In genomic region chr17:35999356-35999755, GRCm38 (mm10) we compare ENCODE assay signal across 12 mouse cellular contexts. TPM values are rescaled to one million over a fixed set of nuclear protein-coding genes. Genes with fewer than 3 reads are reported as not detected.
DNase-seq lines count a peak whose midpoint lies in the region; ATAC-seq and TF ChIP-seq lines count a peak whose summit lies in the region.
"Had no signal": no experiment of that assay in that cellular context is flagged by ENCODE, and none has a peak within 500 bp of the region (broad histone marks: within the 10 kb centered on the region; RNA-seq: fewer than 3 reads in every experiment).

No protein-coding gene starts in this region.

- no peak for TF ChIP-seq CTCF in lung, adult 2 months (IDR thresholded peaks at IDR 0.05; ENCODE audit: insufficient read depth, low read length)
- no peak for TF ChIP-seq CTCF in stomach, postnatal 0 days (IDR thresholded peaks at IDR 0.05; ENCODE audit: low read depth)

- peak; percentile 39 for DNase-seq in lung, postnatal 36 days
- DNase-seq in lung, adult 2 months: no peak
- no peak for DNase-seq in liver, embryonic 13.5 days
- DNase-seq in spleen, adult 18-20 months: peak; percentile 50 to 59
- DNase-seq in kidney, postnatal 14 days: no peak
- no peak for DNase-seq in stomach, postnatal 0 days (ENCODE audit: low spot score)
- DNase-seq in Muller cell, postnatal 12 days (ENCODE audit: inconsistent ontology term): no peak
- DNase-seq: heart, adult 11 months; kidney, postnatal 25 days had no signal

- no peak for TF ChIP-seq POLR2A in lung, adult 2 months (IDR thresholded peaks at IDR 0.05; ENCODE audit: borderline replicate concordance, extremely low read depth, low read depth, low read length)

- peaks cover 34% of the 10 kb centered on the region for H3K36me3 ChIP-seq in liver, embryonic 13.5 days
- H3K36me3 ChIP-seq in midbrain, embryonic 13.5 days: peaks cover 2% of the 10 kb centered on the region; the same call in 1 of the 2 replicates
- H3K36me3 ChIP-seq in stomach, postnatal 0 days (ENCODE audit: control insufficient read depth, insufficient read depth, low read length): no peaks in the 10 kb centered on the region
- H3K36me3 ChIP-seq: hindbrain, embryonic 15.5 days; lung, embryonic 15.5 days had no signal

- peak overlapping the region; percentile 58 for H3K4me2 ChIP-seq in liver, embryonic 13.5 days
- no peak overlapping the region for H3K4me2 ChIP-seq in midbrain, embryonic 13.5 days (replicated peaks)
- no peak overlapping the region for H3K4me2 ChIP-seq in stomach, postnatal 0 days (replicated peaks; ENCODE audit: low read depth)
- H3K4me2 ChIP-seq: hindbrain, embryonic 15.5 days; lung, embryonic 15.5 days had no signal

- ATAC-seq in liver, embryonic 13.5 days (ENCODE audit: low read depth): no peak
- ATAC-seq in midbrain, embryonic 13.5 days: no peak
- no peak for ATAC-seq in stomach, postnatal 0 days (ENCODE audit: low FRiP score, low TSS enrichment)

- peak overlapping the region; percentile 64 for H3K27ac ChIP-seq in liver, embryonic 13.5 days
- no peak overlapping the region for H3K27ac ChIP-seq in midbrain, embryonic 13.5 days
- H3K27ac ChIP-seq in stomach, postnatal 0 days (replicated peaks): no peak overlapping the region
- H3K27ac ChIP-seq: hindbrain, embryonic 15.5 days; lung, embryonic 15.5 days had no signal

- 68% methylated on average over 7 of the region's 7 CpGs for WGBS in lung, adult 2 months
- 48% methylated on average over 7 of the region's 7 CpGs for WGBS in liver, embryonic 13.5 days (ENCODE audit: insufficient replicate concordance)
- 89% methylated on average over 7 of the region's 7 CpGs for WGBS in midbrain, embryonic 13.5 days
- 75% methylated on average over 7 of the region's 7 CpGs for WGBS in stomach, postnatal 0 days

- no peaks in the 10 kb centered on the region for H3K27me3 ChIP-seq in liver, embryonic 13.5 days
- no peaks in the 10 kb centered on the region for H3K27me3 ChIP-seq in midbrain, embryonic 13.5 days
- H3K27me3 ChIP-seq in stomach, postnatal 0 days (ENCODE audit: control insufficient read depth, insufficient read depth, low read length): no peaks in the 10 kb centered on the region
- H3K27me3 ChIP-seq: hindbrain, embryonic 15.5 days; lung, embryonic 15.5 days had no signal

- H3K4me1 ChIP-seq in lung, adult 2 months (ENCODE audit: control insufficient read depth, insufficient read depth, low read length): peaks cover 6% of the 10 kb centered on the region; the same call in 1 of the 2 replicates
- H3K4me1 ChIP-seq in liver, embryonic 13.5 days (replicated peaks): peaks cover 85% of the 10 kb centered on the region
- H3K4me1 ChIP-seq in midbrain, embryonic 13.5 days (replicated peaks): peaks cover 28% of the 10 kb centered on the region
- H3K4me1 ChIP-seq in stomach, postnatal 0 days (replicated peaks; ENCODE audit: control insufficient read depth, insufficient read depth): no peaks in the 10 kb centered on the region

- TF ChIP-seq EP300 in stomach, postnatal 0 days (optimal IDR thresholded peaks at IDR 0.05): no peak

- no peak overlapping the region for H3K4me3 ChIP-seq in lung, adult 2 months (replicated peaks; ENCODE audit: extremely low read depth, low read depth, low read length)
- peak overlapping the region; percentile 56 for H3K4me3 ChIP-seq in liver, embryonic 13.5 days (replicated peaks)
- H3K4me3 ChIP-seq in midbrain, embryonic 13.5 days (replicated peaks): no peak overlapping the region
- H3K4me3 ChIP-seq in stomach, postnatal 0 days (ENCODE audit: low read depth, low read length): no peak overlapping the region
- H3K4me3 ChIP-seq: hindbrain, embryonic 15.5 days; lung, embryonic 15.5 days had no signal

- H3K9me3 ChIP-seq in liver, embryonic 13.5 days (replicated peaks): peaks cover 16% of the 10 kb centered on the region
- no peaks in the 10 kb centered on the region for H3K9me3 ChIP-seq in midbrain, embryonic 13.5 days
- no peaks in the 10 kb centered on the region for H3K9me3 ChIP-seq in stomach, postnatal 0 days (ENCODE audit: control insufficient read depth, low read length)
- H3K9me3 ChIP-seq: hindbrain, embryonic 15.5 days; lung, embryonic 15.5 days had no signal

- peak overlapping the region; percentile 43; the same call in 1 of the 2 replicates for H3K9ac ChIP-seq in liver, embryonic 13.5 days
- H3K9ac ChIP-seq in midbrain, embryonic 13.5 days (replicated peaks): no peak overlapping the region
- H3K9ac ChIP-seq in stomach, postnatal 0 days (ENCODE audit: low read length): no peak overlapping the region
- H3K9ac ChIP-seq: hindbrain, embryonic 15.5 days; lung, embryonic 15.5 days had no signal

RNA-seq across cellular contexts. Expression of gene Prr3, which starts 19.3 kb away (rescaled TPM):
- polyA plus RNA-seq in lung, adult 2 months (2012; rRNA removed): 16.0 and 19.0 TPM in 2 replicates
- polyA plus RNA-seq in liver, embryonic 13.5 days (2015; fragmentation: Nextera tagmentation; extraction: Ambion mirVana): 8.3 and 8.7 TPM in 2 replicates
- polyA plus RNA-seq in midbrain, embryonic 13.5 days (2015; fragmentation: Nextera tagmentation; extraction: Ambion mirVana): 69.0 and 74.6 TPM in 2 replicates
- polyA plus RNA-seq in stomach, postnatal 0 days (2015; fragmentation: Nextera tagmentation; extraction: Ambion mirVana): 10.8 and 10.9 TPM in 2 replicates

RNA-seq across cellular contexts. Expression of gene Gnl1, which starts 19.7 kb away (rescaled TPM):
- 34.1 and 37.1 TPM in 2 replicates for polyA plus RNA-seq in lung, adult 2 months (2012; rRNA removed)
- 14.6 and 15.2 TPM in 2 replicates for polyA plus RNA-seq in liver, embryonic 13.5 days (2015; fragmentation: Nextera tagmentation; extraction: Ambion mirVana)
- 46.4 and 50.3 TPM in 2 replicates for polyA plus RNA-seq in midbrain, embryonic 13.5 days (2015; fragmentation: Nextera tagmentation; extraction: Ambion mirVana)
- polyA plus RNA-seq in stomach, postnatal 0 days (2015; fragmentation: Nextera tagmentation; extraction: Ambion mirVana): 24.6 and 25.1 TPM in 2 replicates

RNA-seq across cellular contexts. Expression of gene H2-T24, which starts 21.0 kb away (rescaled TPM):
- 9.2 and 16.5 TPM in 2 replicates for polyA plus RNA-seq in lung, adult 2 months (2012; rRNA removed)
- 5.2 and 5.7 TPM in 2 replicates for polyA plus RNA-seq in liver, embryonic 13.5 days (2015; fragmentation: Nextera tagmentation; extraction: Ambion mirVana)
- polyA plus RNA-seq in midbrain, embryonic 13.5 days (2015; fragmentation: Nextera tagmentation; extraction: Ambion mirVana): 7.8 and 8.1 TPM in 2 replicates
- polyA plus RNA-seq in stomach, postnatal 0 days (2015; fragmentation: Nextera tagmentation; extraction: Ambion mirVana): 1.0 and 1.1 TPM in 2 replicates

RNA-seq across cellular contexts. Expression of gene Abcf1, which starts 29.8 kb away (rescaled TPM):
- 56.3 and 60.6 TPM in 2 replicates for polyA plus RNA-seq in lung, adult 2 months (2012; rRNA removed)
- 81.3 and 110 TPM in 2 replicates for polyA plus RNA-seq in liver, embryonic 13.5 days (2015; fragmentation: Nextera tagmentation; extraction: Ambion mirVana)
- 107 and 112 TPM in 2 replicates for polyA plus RNA-seq in midbrain, embryonic 13.5 days (2015; fragmentation: Nextera tagmentation; extraction: Ambion mirVana)
- polyA plus RNA-seq in stomach, postnatal 0 days (2015; fragmentation: Nextera tagmentation; extraction: Ambion mirVana): 54.8 and 71.5 TPM in 2 replicates

RNA-seq across cellular contexts. Expression of gene H2-T23, which starts 33.3 kb away (rescaled TPM):
- polyA plus RNA-seq in lung, adult 2 months (2012; rRNA removed): 180 and 232 TPM in 2 replicates
- polyA plus RNA-seq in liver, embryonic 13.5 days (2015; fragmentation: Nextera tagmentation; extraction: Ambion mirVana): 23.1 and 24.0 TPM in 2 replicates
- polyA plus RNA-seq in midbrain, embryonic 13.5 days (2015; fragmentation: Nextera tagmentation; extraction: Ambion mirVana): 4.3 and 5.2 TPM in 2 replicates
- 35.9 and 40.2 TPM in 2 replicates for polyA plus RNA-seq in stomach, postnatal 0 days (2015; fragmentation: Nextera tagmentation; extraction: Ambion mirVana)

Comparison
In these comparisons a context has a peak if more than half of its experiments do, and no peak if none do; other contexts are left out.
1. DNase-seq: peak in lung, postnatal 36 days (single experiment) and spleen, adult 18-20 months (2 of 2); none in lung, adult 2 months (single experiment), liver, embryonic 13.5 days (single experiment), kidney, postnatal 14 days (single experiment), stomach, postnatal 0 days (single experiment) and Muller cell, postnatal 12 days (single experiment).